Mouse (Mus musculus): ENCODE measurements around the gene Slc30a2. TPM values are rescaled to one million over a fixed set of nuclear protein-coding genes. Genes with fewer than 3 reads are reported as not detected.

Gene Slc30a2
- polyA plus RNA-seq, 1 experiment from 2014 or later: 0.23 TPM

Other genes with a start within 250 kb of the Slc30a2 start
- gene Cd52, start 248.1 kb upstream of the Slc30a2 start, polyA plus RNA-seq (2015; fragmentation: Nextera tagmentation; extraction: Ambion mirVana): 2.1 and 2.8 TPM in 2 replicates
- 17.2 and 19.1 TPM in 2 replicates for gene Ubxn11, start 240.6 kb upstream of the Slc30a2 start, polyA plus RNA-seq (2015; fragmentation: Nextera tagmentation; extraction: Ambion mirVana)
- 386 and 393 TPM in 2 replicates for gene Sh3bgrl3, start 214.4 kb upstream of the Slc30a2 start, polyA plus RNA-seq (2015; fragmentation: Nextera tagmentation; extraction: Ambion mirVana)
- gene Cep85, start 156.1 kb upstream of the Slc30a2 start, polyA plus RNA-seq (2015; fragmentation: Nextera tagmentation; extraction: Ambion mirVana): 18.7 and 19.2 TPM in 2 replicates
- gene Gm7534, start 140.2 kb upstream of the Slc30a2 start, polyA plus RNA-seq (2015; fragmentation: Nextera tagmentation; extraction: Ambion mirVana): not detected in 2 replicates
- not detected in 2 replicates for gene Catsper4, start 115.8 kb upstream of the Slc30a2 start, polyA plus RNA-seq (2015; fragmentation: Nextera tagmentation; extraction: Ambion mirVana)
- gene Cnksr1, start 104.8 kb upstream of the Slc30a2 start, polyA plus RNA-seq (2015; fragmentation: Nextera tagmentation; extraction: Ambion mirVana): 0.42 TPM in 1 of 2 replicates, not detected in the other
- 0.19 and 0.30 TPM in 2 replicates for gene E130218I03Rik, start 99.5 kb upstream of the Slc30a2 start, polyA plus RNA-seq (2015; fragmentation: Nextera tagmentation; extraction: Ambion mirVana)
- gene Zfp593, start 97.6 kb upstream of the Slc30a2 start, polyA plus RNA-seq (2015; fragmentation: Nextera tagmentation; extraction: Ambion mirVana): 13.0 and 15.3 TPM in 2 replicates
- gene Gm30191, start 96.2 kb upstream of the Slc30a2 start, polyA plus RNA-seq (2015; fragmentation: Nextera tagmentation; extraction: Ambion mirVana): not detected in 2 replicates
- gene Grrp1, start 89.1 kb upstream of the Slc30a2 start, polyA plus RNA-seq (2015; fragmentation: Nextera tagmentation; extraction: Ambion mirVana): 13.6 and 14.4 TPM in 2 replicates
- 42.2 and 44.7 TPM in 2 replicates for gene Pdik1l, start 55.3 kb upstream of the Slc30a2 start, polyA plus RNA-seq (2015; fragmentation: Nextera tagmentation; extraction: Ambion mirVana)
- 0.40 and 0.91 TPM in 2 replicates for gene Trim63, start 28.1 kb upstream of the Slc30a2 start, polyA plus RNA-seq (2015; fragmentation: Nextera tagmentation; extraction: Ambion mirVana)
- 0.59 and 0.62 TPM in 2 replicates for gene Extl1, start 40.7 kb downstream of the Slc30a2 start, polyA plus RNA-seq (2015; fragmentation: Nextera tagmentation; extraction: Ambion mirVana)
- 7.7 and 8.0 TPM in 2 replicates for gene Pafah2, start 53.1 kb downstream of the Slc30a2 start, polyA plus RNA-seq (2015; fragmentation: Nextera tagmentation; extraction: Ambion mirVana)
- gene Stmn1, start 125.1 kb downstream of the Slc30a2 start, polyA plus RNA-seq (2015; fragmentation: Nextera tagmentation; extraction: Ambion mirVana): 7,501 and 7,674 TPM in 2 replicates
- 22.6 and 24.7 TPM in 2 replicates for gene Paqr7, start 153.5 kb downstream of the Slc30a2 start, polyA plus RNA-seq (2015; fragmentation: Nextera tagmentation; extraction: Ambion mirVana)
- gene Aunip, start 167.8 kb downstream of the Slc30a2 start, polyA plus RNA-seq (2015; fragmentation: Nextera tagmentation; extraction: Ambion mirVana): 1.3 and 1.9 TPM in 2 replicates
- 164 and 173 TPM in 2 replicates for gene Mtfr1l, start 192.2 kb downstream of the Slc30a2 start, polyA plus RNA-seq (2015; fragmentation: Nextera tagmentation; extraction: Ambion mirVana)
- gene Selenon, start 209.0 kb downstream of the Slc30a2 start, polyA plus RNA-seq (2015; fragmentation: Nextera tagmentation; extraction: Ambion mirVana): 28.3 and 35.6 TPM in 2 replicates

Data from midbrain, embryonic 15.5 days (tissue).